Mouse (Mus musculus) hematopoietic stem cell, adult 5-6 weeks (primary cell): ENCODE results near the gene Dnmt1. TPM values are rescaled to one million over a fixed set of nuclear protein-coding genes. Genes with fewer than 3 reads are reported as not detected.

Experiments used
- ATAC-seq, 2 experiments: fragments of 125-278 bp in 1 of 2; replicated peaks in 1 of 2; 2 replicates each; pipeline ENCODE4 v1.8.0; 2016 to 2017; ENCODE audit warnings: inconsistent platforms in 2 of 2, mild to moderate bottlenecking in 2 of 2, moderate number of reproducible peaks in 2 of 2, low read depth in 1 of 2, moderate TSS enrichment in 1 of 2; ENCODE audit not compliant: low FRiP score in 2 of 2, poor library complexity in 2 of 2, severe bottlenecking in 2 of 2, insufficient read depth in 1 of 2, low TSS enrichment in 1 of 2
- total RNA-seq: library from RNA; stranded (forward); fragments of 172-1452, 232-1000 nt; gene quantifications from 2 replicates; pipeline ENCODE4 v1.2.3, GENCODE M21; 2017

Gene Dnmt1
- total RNA-seq, 1 experiment from 2014 or later = 242 TPM

GRCm38 (mm10) chr9:20951966-20952519 is 7.6 kb downstream of the Dnmt1 start:
- no peak; a peak in 1 of 4 replicates for ATAC-seq

GRCm38 (mm10) chr9:20951441-20951840 is 8.2 kb downstream of the Dnmt1 start:
- ATAC-seq = no peak

- no peak for ATAC-seq
Measured at GRCm38 (mm10) chr9:20950419-20950818, 9.3 kb downstream of the Dnmt1 start.

- ATAC-seq = 0 out of 4 replicates have a peak, but pooled peaks of 1 of the 2 experiments have one; percentile 7
Measured at GRCm38 (mm10) chr9:20946066-20946880, 13.4 kb downstream of the Dnmt1 start.

- ATAC-seq = no peak
Measured at GRCm38 (mm10) chr9:20944697-20945370, 14.9 kb downstream of the Dnmt1 start.

GRCm38 (mm10) chr9:20943911-20944310 is 15.8 kb downstream of the Dnmt1 start:
- ATAC-seq = no peak

- no peak for ATAC-seq
Measured at GRCm38 (mm10) chr9:20943396-20943795, 16.3 kb downstream of the Dnmt1 start.

GRCm38 (mm10) chr9:20923258-20923657 is 36.4 kb downstream of the Dnmt1 start:
- ATAC-seq = no peak

GRCm38 (mm10) chr9:20916160-20916559 is 43.5 kb downstream of the Dnmt1 start:
- ATAC-seq = peak; percentile 32 to 55; a peak in 1 of 4 replicates

GRCm38 (mm10) chr9:20909948-20910347 is 49.7 kb downstream of the Dnmt1 start:
- no peak for ATAC-seq

- ATAC-seq = 0 out of 4 replicates have a peak, but pooled peaks of 1 of the 2 experiments have one; percentile 9
Measured at GRCm38 (mm10) chr9:20902174-20902491, 57.6 kb downstream of the Dnmt1 start.

- peak; percentile 47 to 54 for ATAC-seq
Measured at GRCm38 (mm10) chr9:20901466-20902173, 58.1 kb downstream of the Dnmt1 start.

GRCm38 (mm10) chr9:20898511-20899073 is 61.1 kb downstream of the Dnmt1 start, which contains the start of gene Eif3g:
Gene Eif3g (minus strand): TSS chr9:20898623.
- peak; percentile 69 to 81 for ATAC-seq

GRCm38 (mm10) chr9:20897736-20898510 is 61.8 kb downstream of the Dnmt1 start:
- ATAC-seq = no peak

- ATAC-seq = no peak
Measured at GRCm38 (mm10) chr9:20895382-20895781, 64.3 kb downstream of the Dnmt1 start.

- no peak for ATAC-seq
Measured at GRCm38 (mm10) chr9:20894629-20895028, 65.1 kb downstream of the Dnmt1 start.
